Mouse (Mus musculus) erythroblast, embryonic 14.5 days (primary cell): ENCODE data around the gene Brk1.

Experiments used
- GATA1 ChIP-seq: IDR thresholded peaks from 2 replicates; pipeline ENCODE4 v1.6.1; 2012; ENCODE audit warnings: low read length, inconsistent platforms, mixed read lengths
- TAL1 ChIP-seq: IDR thresholded peaks from 3 replicates; pipeline ENCODE4 v1.6.1; 2012; ENCODE audit warnings: low read length, inconsistent platforms, mixed read lengths

DNA sequence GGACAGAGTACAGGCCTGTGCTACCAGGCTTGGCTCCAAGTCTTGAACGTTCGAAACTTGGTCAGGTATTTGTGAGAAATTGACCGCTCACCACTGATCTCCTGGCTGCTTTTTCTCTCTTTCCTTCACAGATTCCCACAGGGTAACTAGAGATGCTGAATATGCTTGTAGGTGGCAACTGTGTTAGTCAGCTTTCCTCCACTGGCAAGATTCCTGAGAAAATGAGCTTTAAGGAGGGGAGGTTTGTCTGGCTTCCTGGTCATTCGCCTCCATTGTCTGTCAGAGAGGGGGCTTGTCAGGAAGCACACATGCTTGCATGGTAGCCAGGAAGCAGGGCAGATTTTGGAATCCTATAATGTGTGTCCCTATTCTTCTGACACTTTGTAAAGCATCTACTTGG is 21.5 kb upstream of the Brk1 start:
- TF ChIP-seq GATA1, result no peak
- TF ChIP-seq TAL1, result no peak
